Mouse (Mus musculus): Measurements from ENCODE around the gene Oaz2.
A peak's percentile ranks its signal among the peaks of the same experiment; 100 is the strongest.

The Oaz2 gene

GRCm38 (mm10) chr9:65667701-65668100 lies at the start of gene Oaz2:
TSS of gene Oaz2 (plus strand) at chr9:65668001.
- DNase-seq (ENCODE audit: low read depth, low spot score): no peak

GRCm38 (mm10) chr9:65619311-65619710 lies 48.5 kb upstream of the Oaz2 start:
- no peak for DNase-seq (ENCODE audit: low read depth, low spot score)

GRCm38 (mm10) chr9:65621196-65621595 lies 46.6 kb upstream of the Oaz2 start:
- no peak for DNase-seq (ENCODE audit: low read depth, low spot score)

GRCm38 (mm10) chr9:65621666-65622065 lies 46.1 kb upstream of the Oaz2 start:
- DNase-seq (ENCODE audit: low read depth, low spot score): no peak

- DNase-seq (ENCODE audit: low read depth, low spot score): no peak
These were observed 45.0 kb upstream of the Oaz2 start for GRCm38 (mm10) chr9:65622826-65623225.

GRCm38 (mm10) chr9:65624266-65624665 lies 43.5 kb upstream of the Oaz2 start:
- no peak for DNase-seq (ENCODE audit: low read depth, low spot score)

- DNase-seq (ENCODE audit: low read depth, low spot score): no peak
These were observed 38.6 kb upstream of the Oaz2 start, which contains the start of gene Rbpms2 for GRCm38 (mm10) chr9:65629025-65629766. TSS of gene Rbpms2 (plus strand) at chr9:65629648.

- no peak for DNase-seq (ENCODE audit: low read depth, low spot score)
These were observed 37.8 kb upstream of the Oaz2 start for GRCm38 (mm10) chr9:65629767-65630630.

GRCm38 (mm10) chr9:65630631-65631353 lies 37.0 kb upstream of the Oaz2 start:
- no peak for DNase-seq (ENCODE audit: low read depth, low spot score)

- DNase-seq (ENCODE audit: low read depth, low spot score): no peak
These were observed 36.3 kb upstream of the Oaz2 start for GRCm38 (mm10) chr9:65631354-65632021.

- DNase-seq (ENCODE audit: low read depth, low spot score): no peak
These were observed 32.0 kb upstream of the Oaz2 start for GRCm38 (mm10) chr9:65635766-65636165.

- no peak for DNase-seq (ENCODE audit: low read depth, low spot score)
These were observed 30.9 kb upstream of the Oaz2 start for GRCm38 (mm10) chr9:65636926-65637325.

- DNase-seq (ENCODE audit: low read depth, low spot score): no peak
These were observed 28.7 kb upstream of the Oaz2 start for GRCm38 (mm10) chr9:65639065-65639464.

- peak; percentile 65 for DNase-seq (ENCODE audit: low read depth, low spot score)
These were observed 26.9 kb upstream of the Oaz2 start for GRCm38 (mm10) chr9:65640838-65641410.

GRCm38 (mm10) chr9:65641446-65642052 lies 26.3 kb upstream of the Oaz2 start:
- no peak for DNase-seq (ENCODE audit: low read depth, low spot score)

GRCm38 (mm10) chr9:65642546-65642945 lies 25.3 kb upstream of the Oaz2 start:
- DNase-seq (ENCODE audit: low read depth, low spot score): no peak

- DNase-seq (ENCODE audit: low read depth, low spot score): no peak
These were observed 22.8 kb upstream of the Oaz2 start for GRCm38 (mm10) chr9:65644960-65645359.

- no peak for DNase-seq (ENCODE audit: low read depth, low spot score)
These were observed 21.8 kb upstream of the Oaz2 start for GRCm38 (mm10) chr9:65645984-65646383.

GRCm38 (mm10) chr9:65646782-65647181 lies 21.0 kb upstream of the Oaz2 start:
- DNase-seq (ENCODE audit: low read depth, low spot score): no peak

- no peak for DNase-seq (ENCODE audit: low read depth, low spot score)
These were observed 19.1 kb upstream of the Oaz2 start for GRCm38 (mm10) chr9:65648730-65649129.

- DNase-seq (ENCODE audit: low read depth, low spot score): no peak
These were observed 17.8 kb upstream of the Oaz2 start for GRCm38 (mm10) chr9:65649997-65650396.

Data from forelimb bud, embryonic 11.5 days (tissue).